Mouse (Mus musculus) 416B (cell line): Measurements from ENCODE around the gene Catsper4.

Experiments used
- DNase-seq: peaks from one replicate; pipeline ENCODE4 v3.0.0; 2011; ENCODE audit warnings: low read depth

Gene Catsper4

DNA sequence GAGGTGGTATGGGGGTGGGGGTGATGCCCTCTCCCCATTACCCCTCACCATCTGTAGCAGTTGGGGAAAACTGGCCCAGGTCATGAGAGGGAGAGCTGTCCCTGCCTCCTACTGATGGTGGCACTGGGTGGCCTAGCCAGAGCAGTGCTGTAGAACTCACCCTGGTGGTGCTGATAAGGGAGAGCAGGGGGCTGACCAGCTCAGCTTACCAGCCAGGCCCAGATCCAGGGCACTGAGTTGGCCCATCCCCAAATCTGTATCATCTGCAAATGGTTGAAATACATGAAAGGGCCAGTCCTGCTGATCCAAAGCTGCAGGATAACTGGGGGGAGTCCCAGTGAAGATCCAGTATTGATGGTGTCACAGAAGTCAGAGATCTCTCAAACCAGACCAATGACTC lies 45.4 kb downstream of the Catsper4 start:
- DNase-seq = peak; percentile 56

- peak; percentile 36 for DNase-seq
These were observed 46.1 kb downstream of the Catsper4 start for GRCm38 (mm10) chr4:134181112-134181511.

GRCm38 (mm10) chr4:134172391-134172790 lies 54.8 kb downstream of the Catsper4 start:
- no peak for DNase-seq

DNA sequence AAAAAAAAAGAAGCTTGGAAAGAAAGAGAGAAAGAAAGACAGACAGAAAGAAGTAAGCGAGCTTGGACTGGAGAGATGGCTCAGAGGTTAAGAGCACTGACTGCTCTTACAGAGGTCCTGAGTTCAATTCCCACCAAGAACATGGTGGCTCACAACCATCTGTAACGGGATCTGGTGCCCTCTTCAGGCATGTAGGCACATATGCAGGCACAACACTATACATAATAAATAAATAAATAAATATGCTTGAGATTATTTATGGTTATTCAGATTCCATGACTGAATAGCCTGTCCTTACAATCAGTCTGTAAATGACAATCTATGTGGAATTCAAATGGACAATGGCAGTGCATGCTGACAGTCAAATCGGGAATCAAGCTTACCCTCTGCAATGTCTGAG lies 60.3 kb downstream of the Catsper4 start:
- peak; percentile 54 for DNase-seq

- peak; percentile 73 for DNase-seq
These were observed 61.4 kb downstream of the Catsper4 start for GRCm38 (mm10) chr4:134165548-134166465.

DNA sequence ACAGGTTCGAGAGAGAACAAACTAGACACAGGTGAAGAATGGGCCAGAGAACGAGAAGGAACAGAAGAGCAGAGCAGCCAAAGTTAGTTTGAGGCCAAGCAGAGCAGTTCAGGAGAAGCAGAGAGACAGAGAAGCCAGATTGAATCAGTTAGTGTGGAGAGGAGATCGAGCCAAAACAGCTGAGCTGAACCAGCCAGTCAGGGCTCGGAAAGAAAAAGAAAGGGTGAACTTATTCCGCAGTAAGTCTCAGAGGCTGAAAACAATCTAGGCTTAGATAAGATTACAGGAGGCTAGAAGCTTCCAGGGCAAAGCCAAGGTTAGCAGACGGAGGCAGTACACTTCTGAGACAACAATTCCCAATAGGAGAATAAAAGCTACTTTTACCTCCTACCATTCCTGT lies 62.2 kb downstream of the Catsper4 start:
- peak; percentile 55 for DNase-seq

- DNase-seq = no peak
These were observed 62.6 kb downstream of the Catsper4 start for GRCm38 (mm10) chr4:134164591-134164990.
